Mouse (Mus musculus) thymus, postnatal 36 days (tissue): ENCODE measurements around the gene Cep135.

Source experiments
- DNase-seq, 2 experiments: peaks; one replicate each; pipeline ENCODE4 v3.0.0; 2022; ENCODE audit warnings: mixed read lengths in 2 of 2

Gene Cep135

DNA sequence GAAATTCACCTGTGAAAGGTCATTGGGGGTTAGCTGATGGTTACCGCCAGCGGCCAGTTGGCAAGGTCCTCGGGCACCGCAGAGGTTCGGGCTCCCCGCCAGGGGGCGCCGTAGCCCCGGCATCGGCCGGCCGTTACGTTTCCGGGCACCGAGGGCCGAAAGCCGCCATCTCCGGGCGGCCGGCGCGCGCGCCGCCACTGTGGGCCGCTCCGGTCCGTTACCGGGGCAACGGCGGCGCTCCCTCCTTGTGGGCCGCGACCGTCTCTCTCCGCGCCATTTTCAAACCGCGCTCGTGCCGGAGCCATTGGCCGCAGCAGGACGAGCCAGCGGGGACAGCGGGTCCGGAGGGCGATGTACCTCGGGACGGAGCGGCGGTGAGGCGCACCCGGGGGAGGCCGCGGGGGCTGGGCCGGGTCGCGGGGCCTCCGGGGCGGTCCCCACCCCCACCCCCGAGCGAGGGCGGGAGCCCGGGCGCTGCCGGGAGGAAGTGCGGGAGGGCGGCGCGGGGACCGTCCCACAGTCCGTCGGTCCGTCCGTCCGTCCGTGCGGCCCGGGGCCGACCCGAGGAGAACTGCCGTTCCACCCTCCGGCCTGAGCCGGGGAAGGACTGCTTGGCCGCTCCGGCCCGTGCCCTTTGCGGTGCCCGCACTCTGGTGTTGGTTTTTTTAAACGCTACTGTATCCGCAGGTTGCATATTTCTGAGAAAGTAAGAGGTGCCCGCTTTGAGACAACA, at the start of gene Cep135:
Cep135 (plus strand) TSS at position 148 of the 733 bp plus-strand sequence.
- peak; percentile 79 to 82 for DNase-seq

DNA sequence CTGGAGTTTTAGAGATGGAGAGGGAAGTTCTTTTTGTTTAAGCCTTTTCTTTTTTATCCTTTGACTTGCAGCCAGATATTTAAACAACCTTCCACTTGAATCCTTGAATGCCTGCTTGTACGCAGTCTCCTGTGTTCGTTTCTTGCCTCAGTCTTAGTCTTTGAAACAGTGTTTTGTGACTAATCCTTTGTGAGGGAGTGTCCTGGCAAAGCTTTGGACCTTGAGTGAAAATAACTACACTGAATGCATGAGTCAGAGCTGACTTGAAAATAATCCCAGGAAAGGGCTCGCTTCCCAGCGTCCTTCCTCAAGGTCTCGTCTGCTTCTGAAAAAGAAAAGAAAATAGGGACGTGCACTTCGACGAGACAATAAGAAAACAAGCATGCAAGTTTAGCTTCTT, 48.3 kb upstream of the Cep135 start:
- no peak for DNase-seq

DNA sequence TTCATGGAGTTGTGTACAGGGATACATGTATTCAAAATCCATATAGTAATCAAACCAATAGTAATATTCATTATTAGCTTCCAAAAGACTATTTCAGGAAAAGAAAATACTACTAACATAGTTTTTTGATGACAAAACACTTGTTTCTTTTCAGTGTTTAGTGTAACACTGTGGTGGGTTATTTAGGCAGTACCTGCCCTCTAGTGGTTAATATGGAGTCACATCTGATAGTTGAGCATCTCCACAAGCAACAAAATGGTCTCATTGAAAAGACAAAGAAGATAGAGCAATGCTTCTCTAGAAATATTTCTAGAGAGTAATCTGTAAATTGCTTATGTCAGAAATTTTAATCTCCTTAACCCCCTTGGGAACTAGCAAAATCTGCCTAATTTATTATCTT, 47.7 kb upstream of the Cep135 start:
- no peak for DNase-seq

DNA sequence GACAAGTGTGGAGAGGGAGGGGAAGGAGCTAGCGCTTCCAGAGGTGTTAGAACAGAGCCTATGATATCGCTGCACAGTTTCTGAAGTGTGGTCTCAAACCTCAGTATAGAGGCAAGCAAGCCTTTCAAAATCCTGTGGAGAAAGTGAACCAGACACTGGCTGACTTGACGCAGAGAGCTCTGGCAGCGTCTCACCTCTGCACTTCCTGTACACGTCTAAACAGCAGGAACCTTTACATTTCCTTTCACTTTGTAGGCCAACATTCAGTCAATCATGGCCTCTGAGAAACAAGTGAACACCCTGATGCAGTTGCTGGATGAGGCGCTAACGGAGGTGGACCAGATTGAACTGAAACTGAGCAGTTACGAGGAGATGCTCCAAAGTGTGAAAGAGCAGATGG, 45.3 kb upstream of the Cep135 start:
- peak in 1 of 2 experiments; percentile 6 for DNase-seq

DNA sequence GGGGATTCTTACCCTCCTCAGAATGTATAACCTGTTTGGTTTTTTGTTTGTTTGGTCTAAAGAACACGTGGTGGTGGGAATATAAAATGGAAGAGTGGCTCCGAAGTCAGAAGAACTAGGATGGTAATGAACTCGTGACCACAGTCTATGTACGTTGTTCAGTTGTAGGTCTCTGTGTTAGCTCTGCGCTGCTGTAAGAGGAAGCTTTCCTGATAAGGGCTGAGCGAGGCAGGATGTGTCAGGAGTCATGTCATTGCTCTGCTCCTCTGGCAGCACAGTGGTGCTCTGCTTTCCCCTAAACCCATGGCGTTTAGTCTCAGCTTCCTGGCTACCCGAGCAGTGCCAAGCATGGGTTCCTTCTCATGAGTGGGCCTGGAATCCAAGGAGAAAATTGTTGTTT, 38.1 kb upstream of the Cep135 start:
- no peak for DNase-seq

GRCm38 (mm10) chr5:76565321-76565720, 23.2 kb upstream of the Cep135 start:
- peak; percentile 68 to 70 for DNase-seq

GRCm38 (mm10) chr5:76574251-76574650, 14.2 kb upstream of the Cep135 start:
- no peak for DNase-seq

DNA sequence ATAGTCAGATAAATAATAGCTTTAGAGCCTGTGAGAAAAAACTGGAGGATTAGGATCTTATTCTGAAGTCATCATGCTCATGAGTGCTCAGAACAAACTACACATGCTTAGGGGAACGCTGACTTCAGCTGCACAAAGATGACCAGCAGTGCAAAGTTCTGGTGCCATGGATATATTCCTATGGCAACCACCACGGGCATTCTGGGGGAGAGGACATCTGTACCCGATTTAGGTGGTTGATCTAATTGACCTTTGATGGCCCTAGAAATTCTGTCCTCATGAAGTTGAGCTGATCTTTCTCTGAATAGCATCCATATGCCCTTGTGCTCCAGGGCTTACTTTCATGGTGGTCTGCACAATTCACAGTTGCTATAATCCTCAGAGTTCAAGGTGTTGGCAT, 11.5 kb upstream of the Cep135 start:
- DNase-seq = no peak

DNA sequence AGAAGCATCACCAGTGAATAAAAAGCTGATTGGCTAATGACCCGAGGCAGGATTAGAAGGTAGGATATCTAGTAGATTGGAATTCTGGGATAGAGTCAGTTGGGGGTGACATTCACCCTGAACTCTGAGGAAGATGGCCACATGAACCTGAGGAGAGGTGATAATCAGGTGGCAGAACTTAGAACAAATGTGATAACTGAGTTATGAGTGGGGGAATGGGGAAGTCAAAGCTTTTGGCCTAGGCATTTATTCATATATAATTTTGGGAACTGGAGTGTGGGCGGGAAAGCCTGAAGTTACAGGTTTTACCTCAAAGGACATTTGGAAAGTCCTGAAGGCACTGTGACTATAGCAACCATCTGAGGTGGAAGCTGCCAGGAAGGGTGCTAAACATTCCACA, 3.1 kb upstream of the Cep135 start:
- DNase-seq = no peak

GRCm38 (mm10) chr5:76589311-76589710, 813 bp downstream of the Cep135 start:
- no peak for DNase-seq

DNA sequence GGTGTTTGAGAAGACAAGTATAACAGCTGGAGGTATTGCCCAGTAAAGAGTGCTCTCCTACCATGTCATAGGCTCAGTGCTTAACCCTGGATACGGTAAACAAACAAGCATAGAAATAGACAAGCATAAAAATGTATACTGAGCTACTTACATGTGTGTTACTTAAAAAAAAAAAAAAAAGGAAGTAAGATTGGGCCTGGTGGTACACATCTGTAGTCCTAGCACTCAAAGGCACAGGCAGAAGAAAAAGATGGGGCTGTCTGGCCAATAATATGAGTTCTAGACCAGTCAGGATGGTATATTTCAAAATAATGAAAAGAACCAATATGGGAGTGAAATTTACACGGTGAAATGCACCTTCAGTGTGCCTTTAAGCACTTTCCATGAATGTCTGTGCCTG, 1.5 kb downstream of the Cep135 start:
- DNase-seq = no peak

GRCm38 (mm10) chr5:76591885-76592284, 3.4 kb downstream of the Cep135 start:
- DNase-seq = no peak

GRCm38 (mm10) chr5:76609702-76610370, 21.3 kb downstream of the Cep135 start:
- no peak for DNase-seq

DNA sequence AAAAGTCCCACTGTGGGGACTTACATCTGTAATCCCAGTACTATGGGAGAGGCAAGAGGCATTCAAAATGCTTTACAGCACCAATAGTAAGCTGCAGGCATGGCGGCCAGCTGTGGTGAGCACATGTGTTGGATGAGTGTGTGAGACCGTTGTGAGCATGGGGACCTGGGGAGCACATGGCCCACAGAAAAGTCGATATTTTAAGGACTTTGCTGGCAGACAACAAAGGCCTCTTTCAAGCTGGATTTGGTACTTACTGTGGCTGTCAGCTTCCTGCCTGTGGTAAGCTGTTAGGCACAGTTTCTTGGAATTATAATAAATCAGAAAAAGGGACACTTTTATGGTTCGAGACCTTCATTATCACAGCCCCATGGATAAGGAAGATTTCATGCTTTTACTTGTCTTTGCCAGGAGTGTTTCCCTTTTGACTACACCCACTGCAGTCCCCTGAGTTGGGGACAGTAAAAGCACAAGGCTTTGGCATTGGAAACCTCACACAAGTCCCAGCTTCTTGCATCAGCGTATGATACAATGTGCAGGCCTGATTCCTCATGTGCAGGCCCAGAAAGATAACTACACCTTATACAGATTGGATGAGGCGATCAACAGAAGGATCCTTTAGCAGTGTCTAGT, 24.5 kb downstream of the Cep135 start:
- DNase-seq = no peak

- no peak for DNase-seq
These were observed 26.8 kb downstream of the Cep135 start for GRCm38 (mm10) chr5:76615276-76615675.

DNA sequence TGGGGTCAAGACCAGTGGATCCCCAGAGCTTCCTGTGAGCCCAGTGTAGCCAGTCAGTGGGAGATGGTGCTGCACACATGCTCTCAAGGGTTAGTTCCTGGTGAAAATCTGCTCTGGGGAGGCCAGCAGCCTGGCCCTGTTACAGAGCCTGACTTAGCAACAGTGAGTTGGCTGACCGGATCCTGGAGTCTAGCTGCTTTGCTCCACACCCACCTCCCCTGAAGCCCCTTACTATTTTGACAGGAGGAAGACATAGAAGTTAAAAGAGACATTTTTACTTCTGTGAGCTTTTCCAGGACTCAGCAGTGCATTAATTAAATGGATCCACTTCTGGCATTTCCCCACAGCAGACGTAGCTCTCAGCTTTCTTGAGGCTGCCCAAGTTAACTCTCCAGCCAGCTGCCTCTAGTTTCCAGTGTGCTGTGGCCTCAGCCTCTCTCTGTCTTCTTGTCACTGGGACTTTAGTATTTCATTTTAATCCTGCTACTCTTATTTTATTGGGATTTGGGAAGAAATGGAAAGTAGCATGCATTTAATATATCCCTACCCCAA, 27.8 kb downstream of the Cep135 start:
- DNase-seq = no peak

DNA sequence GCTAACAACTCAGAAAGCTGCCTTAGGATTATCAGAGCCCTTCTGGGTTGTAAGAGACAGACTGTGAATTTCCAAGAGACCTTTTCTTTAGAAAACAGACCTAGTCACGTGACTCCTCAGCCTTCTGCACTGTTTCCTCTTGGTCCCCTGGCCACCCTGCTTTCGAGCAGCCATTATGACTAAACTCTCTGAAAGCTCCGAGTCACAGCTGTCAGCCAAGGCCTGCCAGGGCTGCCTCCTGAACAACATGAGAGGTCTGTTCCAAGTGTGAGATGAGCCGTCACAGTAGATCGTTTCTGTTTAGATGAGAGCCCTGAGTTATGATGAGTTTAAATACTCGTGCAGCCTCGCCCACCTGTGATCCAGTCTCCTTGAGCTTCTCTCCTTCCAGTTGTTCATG, 30.3 kb downstream of the Cep135 start:
- DNase-seq = no peak

GRCm38 (mm10) chr5:76623759-76624158, 35.3 kb downstream of the Cep135 start:
- DNase-seq = no peak

- DNase-seq = no peak
These were observed 39.3 kb downstream of the Cep135 start for GRCm38 (mm10) chr5:76627770-76628169.

DNA sequence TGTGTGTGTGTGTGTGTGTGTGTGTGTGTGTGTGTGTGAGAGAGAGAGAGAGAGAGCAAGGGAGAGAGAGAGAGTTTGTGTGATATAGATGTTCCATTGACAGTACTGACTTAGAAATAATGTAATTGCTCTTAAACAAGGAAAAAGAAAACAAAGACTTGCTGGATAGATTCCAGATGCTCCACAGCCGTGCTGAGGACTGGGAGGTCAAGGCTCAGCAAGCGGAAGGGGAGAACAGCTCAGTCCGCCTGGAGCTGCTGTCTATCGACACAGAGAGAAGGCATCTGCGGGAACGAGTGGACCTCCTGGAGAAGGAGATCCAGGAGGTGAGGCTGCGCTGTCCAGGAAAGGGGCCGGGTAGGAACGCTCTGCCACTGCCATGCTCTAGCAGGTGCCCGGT, 45.5 kb downstream of the Cep135 start:
- DNase-seq = no peak

DNA sequence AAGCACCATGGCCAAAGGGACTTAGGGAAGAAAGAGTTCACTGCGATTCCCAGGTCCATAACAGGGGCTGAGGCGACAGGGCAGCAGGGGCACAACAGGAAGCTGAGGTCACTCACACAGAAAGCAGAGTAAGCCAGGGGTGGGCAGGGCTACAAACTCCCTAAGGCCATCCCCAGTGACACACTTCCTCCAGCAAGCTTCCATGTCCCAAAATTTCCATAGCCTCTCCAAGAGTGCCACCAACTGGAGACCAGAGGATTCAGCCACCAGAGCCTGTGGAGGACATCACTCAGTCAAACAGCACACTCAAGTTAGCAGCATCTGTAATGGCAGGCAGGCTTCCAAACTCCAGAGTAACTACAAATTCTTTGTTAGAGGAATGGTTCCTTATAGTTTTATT, 47.1 kb downstream of the Cep135 start:
- no peak for DNase-seq

DNA sequence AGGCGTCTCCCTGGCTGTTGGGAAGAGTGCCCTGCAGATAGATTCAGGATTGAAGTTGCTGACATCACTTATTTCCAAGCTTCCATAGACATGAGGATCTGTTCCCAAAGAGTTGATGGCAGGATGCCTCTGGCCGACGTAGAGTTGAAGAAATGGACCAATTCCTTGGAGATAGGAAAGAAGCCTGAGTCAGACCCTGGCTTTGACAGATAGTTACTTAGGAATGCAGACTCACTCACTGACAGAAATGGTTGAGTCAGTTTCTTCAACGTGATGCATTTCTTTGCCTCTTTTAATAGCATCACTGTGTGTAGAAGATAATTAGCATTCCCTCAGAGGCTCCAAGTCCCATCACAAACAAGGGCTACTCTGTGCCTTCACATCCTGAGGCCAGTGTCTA, 53.6 kb downstream of the Cep135 start:
- DNase-seq = no peak

DNA sequence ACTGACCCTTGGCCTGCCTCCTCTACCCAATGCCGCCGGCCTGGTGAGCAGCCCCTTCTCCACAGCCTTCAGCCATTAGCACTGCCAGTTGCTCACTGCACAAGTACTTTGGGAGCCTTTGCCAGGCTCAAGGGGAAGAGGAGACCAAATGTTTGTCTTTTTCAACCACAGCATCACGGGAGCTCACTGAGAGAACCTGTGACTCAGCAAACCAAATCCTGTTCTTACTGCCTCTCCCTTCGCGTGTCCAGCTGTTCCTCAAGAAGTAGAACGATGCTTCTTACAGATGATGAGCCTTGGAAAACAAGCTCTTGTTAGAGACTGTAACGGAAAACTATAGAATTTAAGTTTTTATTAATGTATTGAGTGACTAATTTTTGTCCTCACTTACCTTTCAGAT, 55.7 kb downstream of the Cep135 start:
- DNase-seq = no peak
